Mouse (Mus musculus) forebrain, embryonic 16.5 days (tissue): Measurements from ENCODE around the gene Fam173a. TPM values are rescaled to one million over a fixed set of nuclear protein-coding genes. Genes with fewer than 3 reads are reported as not detected.

Experiments
- ATAC-seq: fragments of 200-750 bp; cut with Nextera tagmentation; 2 replicates; pipeline ENCODE4 v1.8.0; 2017; ENCODE audit warnings: mild to moderate bottlenecking, moderate library complexity
- H3K27ac ChIP-seq: fragments of 300-500 bp; sonication (generic); 2 replicates; pipeline ENCODE4 v1.5.1; 2014; ENCODE audit warnings: low read length, control low read depth
- H3K27me3 ChIP-seq: fragments of 300-500 bp; sonication (generic); replicated peaks from 2 replicates; pipeline ENCODE4 v1.6.1; 2014; ENCODE audit warnings: low read length; ENCODE audit not compliant: control insufficient read depth, insufficient read depth
- H3K36me3 ChIP-seq: fragments of 300-500 bp; sonication (generic); 2 replicates; pipeline ENCODE4 v1.6.1; 2014; ENCODE audit not compliant: control insufficient read depth, insufficient read depth
- H3K4me1 ChIP-seq: fragments of 300-500 bp; sonication (generic); replicated peaks from 2 replicates; pipeline ENCODE4 v1.6.1; 2014; ENCODE audit warnings: low read length; ENCODE audit not compliant: control insufficient read depth, insufficient read depth
- H3K4me2 ChIP-seq: fragments of 300-500 bp; sonication (generic); 2 replicates; pipeline ENCODE4 v1.6.1; 2014; ENCODE audit warnings: mild to moderate bottlenecking, low read length, control low read depth
- H3K4me3 ChIP-seq: fragments of 300-500 bp; sonication (generic); replicated peaks from 2 replicates; pipeline ENCODE4 v1.5.1; 2014; ENCODE audit warnings: mild to moderate bottlenecking, low read length, control low read depth
- H3K9ac ChIP-seq: fragments of 300-500 bp; sonication (generic); replicated peaks from 2 replicates; pipeline ENCODE4 v1.6.1; 2014; ENCODE audit warnings: low read depth, low read length, control low read depth
- H3K9me3 ChIP-seq: fragments of 300-500 bp; sonication (generic); 2 replicates; pipeline ENCODE4 v1.6.1; 2016; ENCODE audit warnings: low read length; ENCODE audit not compliant: control insufficient read depth
- WGBS: fragments of 180-500 bp; shearing (Covaris S2); extraction: QIAGEN DNeasy Blood & Tissue Kit; methylation state at CpG from one replicate; pipeline ENCODE4 v1.1.7; 2014; 5-methylcytosine and 5-hydroxymethylcytosine counted together
- polyA plus RNA-seq: library from polyadenylated mRNA; unstranded; fragments of >200 nt; fragmentation: Nextera tagmentation; extraction: Ambion mirVana; gene quantifications from 2 replicates; pipeline ENCODE4 v1.2.1, GENCODE M21; 2015

Gene Fam173a
- polyA plus RNA-seq: 70.7 and 76.5 TPM in 2 replicates

DNA sequence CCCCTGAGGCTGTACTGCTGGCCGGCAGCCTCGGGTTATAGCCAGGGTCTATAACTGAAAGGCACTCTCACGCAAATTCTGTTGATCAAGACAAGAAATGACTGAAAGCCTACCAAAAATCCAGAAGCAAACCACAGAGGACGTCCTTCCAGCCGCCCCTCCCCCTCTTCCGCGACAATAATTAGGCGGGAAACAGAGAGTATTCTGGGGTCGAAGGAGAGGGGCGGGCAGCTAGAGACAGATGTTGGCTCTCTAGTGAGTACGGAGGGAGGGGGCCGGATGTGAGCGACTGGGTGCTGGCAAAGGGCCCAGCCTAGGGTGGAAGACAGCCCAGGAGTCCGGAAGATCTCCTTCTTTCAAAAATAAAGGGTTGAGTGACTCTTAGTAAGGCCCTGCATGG, at the start of gene Fam173a:
TSS of gene Fam173a (minus strand) at position 287 of the 400 bp plus-strand sequence.
- WGBS: 0% methylated on average over 14 of the region's 14 CpGs
- peak; percentile 60 for ATAC-seq
- Histone ChIP-seq H3K9ac (peak within 1 kb of the TSS; percentile 87), H3K36me3 (no peaks in the 10 kb centered on the region), H3K27ac (peak within 1 kb of the TSS; percentile 95), H3K4me2 (peak within 1 kb of the TSS; percentile 73), H3K9me3 (no peaks in the 10 kb centered on the region), H3K27me3 (no peaks in the 10 kb centered on the region; the same call in 1 of the 2 replicates), H3K4me3 (peak within 1 kb of the TSS; percentile 80), H3K4me1 (peaks cover 49% of the 10 kb centered on the region)

DNA sequence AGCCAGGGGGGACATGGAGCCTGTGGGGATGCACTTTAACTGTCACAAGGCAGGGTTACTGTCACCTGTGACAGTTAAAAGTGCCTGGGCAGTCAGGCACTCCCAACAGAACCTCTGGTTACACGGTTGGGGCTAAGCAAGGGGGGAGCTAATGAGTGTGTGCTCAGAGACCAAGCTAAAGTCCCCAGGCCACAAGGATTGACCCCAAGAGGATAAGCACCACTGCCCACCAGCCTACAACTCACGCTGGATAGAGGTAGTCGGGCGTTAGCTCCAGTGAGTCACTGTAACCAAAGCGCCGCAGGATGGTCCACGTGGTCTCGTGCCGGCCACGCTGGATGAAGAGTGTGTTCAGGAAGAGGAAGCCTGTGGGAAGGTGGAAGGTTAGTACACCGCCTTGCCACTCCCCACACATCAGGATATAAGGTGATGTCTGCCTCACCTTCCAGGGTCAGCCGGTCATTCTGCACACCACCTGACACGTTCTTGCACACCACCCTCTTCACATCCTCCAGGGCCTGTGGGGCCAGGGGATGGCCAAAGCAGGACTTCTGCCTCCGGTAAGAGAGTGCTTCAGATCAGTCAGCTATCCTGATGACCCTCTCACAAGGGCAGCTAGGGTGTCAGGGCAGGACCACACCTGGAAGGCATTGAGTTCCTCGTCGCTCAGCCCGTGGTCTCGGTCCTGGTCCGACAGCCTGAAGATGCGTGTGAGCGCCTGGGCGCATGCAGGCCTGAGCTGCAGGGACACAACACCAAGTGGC, 48.6 kb upstream of the Fam173a start, which contains the start of gene Gm20683:
TSS of gene Gm20683 (minus strand) at position 647 of the 764 bp plus-strand sequence.
- H3K27me3 ChIP-seq: no peaks in the 10 kb centered on the region
- peaks cover 26% of the 10 kb centered on the region for H3K36me3 ChIP-seq
- 93% methylated on average over 22 of the region's 22 CpGs for WGBS
- peaks cover 34% of the 10 kb centered on the region for H3K4me1 ChIP-seq
- H3K4me2 ChIP-seq: no peak within 1 kb of the TSS
- H3K9ac ChIP-seq: no peak within 1 kb of the TSS
- H3K4me3 ChIP-seq: no peak within 1 kb of the TSS
- H3K9me3 ChIP-seq: no peaks in the 10 kb centered on the region
- ATAC-seq: no peak
- no peak within 1 kb of the TSS for H3K27ac ChIP-seq

DNA sequence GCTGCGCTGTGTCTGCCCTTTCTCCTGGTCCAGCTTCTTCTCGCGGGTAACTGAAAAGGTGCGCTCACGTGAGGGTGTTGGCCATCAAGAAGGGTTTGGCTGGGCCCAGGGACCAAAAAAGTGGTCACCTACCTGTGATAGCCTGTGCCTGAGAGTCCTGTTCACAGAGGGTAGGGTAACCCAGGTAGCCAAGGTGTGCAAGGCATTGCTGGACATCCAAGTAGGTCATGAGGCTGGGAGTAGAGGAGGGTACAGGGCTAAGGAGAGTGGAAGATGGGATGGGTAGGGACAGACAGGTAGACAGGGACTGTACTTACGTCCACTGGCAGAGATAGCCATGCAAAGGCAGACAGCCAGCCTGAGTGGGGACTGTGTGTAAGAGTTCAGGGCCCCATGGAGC, 47.8 kb upstream of the Fam173a start:
- no peaks in the 10 kb centered on the region for H3K27me3 ChIP-seq
- peaks cover 41% of the 10 kb centered on the region for H3K4me1 ChIP-seq
- WGBS: 91% methylated on average over 6 of the region's 6 CpGs
- no peak overlapping the region for H3K9ac ChIP-seq
- no peak overlapping the region for H3K4me3 ChIP-seq
- no peak for ATAC-seq
- no peaks in the 10 kb centered on the region for H3K9me3 ChIP-seq
- H3K4me2 ChIP-seq: no peak overlapping the region
- H3K36me3 ChIP-seq: peaks cover 26% of the 10 kb centered on the region
- no peak overlapping the region for H3K27ac ChIP-seq

DNA sequence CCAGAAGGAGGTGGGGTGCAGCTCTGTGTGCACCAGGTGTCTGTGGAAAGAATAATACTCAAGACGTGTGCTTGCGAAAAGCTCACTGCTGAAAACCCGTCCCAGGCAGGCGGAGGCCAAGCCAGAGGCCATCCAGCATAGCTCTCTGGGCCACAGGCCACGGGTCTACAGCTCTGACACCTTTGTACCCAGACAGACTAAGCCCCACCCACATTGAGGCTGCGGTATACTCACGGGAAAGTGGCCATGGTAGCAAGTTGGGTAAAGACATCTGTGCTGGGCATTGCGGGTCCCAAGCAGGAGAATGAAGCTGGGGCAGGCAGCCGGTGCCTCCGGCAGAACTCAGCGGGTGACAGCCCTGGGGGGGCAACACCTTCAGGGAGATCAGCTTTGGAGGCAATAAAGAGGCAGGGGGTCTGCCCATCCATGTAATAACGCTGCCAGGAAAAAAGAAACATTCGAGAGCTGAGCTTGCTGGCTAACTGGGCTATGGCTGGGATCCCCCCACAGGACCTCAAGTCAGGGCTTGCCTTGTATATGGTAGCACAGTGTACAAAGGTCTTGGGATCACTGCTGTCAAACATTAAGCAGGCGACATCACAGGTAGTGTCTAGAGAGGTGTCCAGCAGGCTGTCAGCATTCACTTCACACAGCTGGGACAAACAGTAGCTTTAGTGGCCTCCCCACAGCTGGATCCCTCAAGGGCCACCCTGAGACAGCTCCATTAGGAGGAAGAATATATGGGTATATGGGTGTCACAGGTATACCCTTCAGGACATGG, 46.9 kb upstream of the Fam173a start:
- no peak overlapping the region for H3K4me3 ChIP-seq

DNA sequence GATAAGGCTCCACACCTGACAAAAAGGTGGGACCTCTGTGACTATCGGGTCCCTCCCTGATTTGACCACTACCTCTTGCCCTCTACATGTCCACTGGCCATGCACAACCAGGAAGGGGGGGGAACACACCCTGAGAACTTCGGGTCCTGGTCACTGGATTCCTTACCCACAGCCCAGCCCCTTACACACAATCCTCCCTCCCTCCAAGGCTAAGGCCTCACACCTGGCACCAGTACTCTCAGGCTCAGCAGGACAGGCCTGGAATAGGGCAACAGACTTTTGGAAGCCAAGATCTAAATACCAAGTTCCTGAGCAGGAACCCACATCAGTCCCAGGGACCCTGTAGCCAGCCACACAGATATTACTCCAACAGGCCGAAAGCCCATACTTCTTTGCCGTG, 46.2 kb upstream of the Fam173a start:
- Histone ChIP-seq H3K4me3 (no peak overlapping the region), H3K4me2 (no peak overlapping the region), H3K36me3 (peaks cover 26% of the 10 kb centered on the region), H3K9me3 (no peaks in the 10 kb centered on the region), H3K27me3 (no peaks in the 10 kb centered on the region), H3K9ac (no peak overlapping the region), H3K4me1 (peaks cover 52% of the 10 kb centered on the region), H3K27ac (no peak overlapping the region)
- no peak for ATAC-seq
- 89% methylated on average over 4 of the region's 4 CpGs for WGBS

More for the DNA sequence above, 46.9 kb upstream of the Fam173a start:
- no peak for ATAC-seq
- 90% methylated on average over 14 of the region's 14 CpGs for WGBS
- H3K9ac ChIP-seq: no peak overlapping the region
- no peak overlapping the region for H3K4me2 ChIP-seq
- H3K27me3 ChIP-seq: no peaks in the 10 kb centered on the region
- peaks cover 26% of the 10 kb centered on the region for H3K36me3 ChIP-seq
- no peaks in the 10 kb centered on the region for H3K9me3 ChIP-seq
- H3K4me1 ChIP-seq: peaks cover 46% of the 10 kb centered on the region
- H3K27ac ChIP-seq: no peak overlapping the region

GRCm38 (mm10) chr17:25837533-25837932, 44.8 kb upstream of the Fam173a start:
- peak overlapping the region; percentile 54 for H3K4me2 ChIP-seq
- H3K27ac ChIP-seq: peak overlapping the region; percentile 67
- no peak overlapping the region for H3K4me3 ChIP-seq
- H3K36me3 ChIP-seq: peaks cover 26% of the 10 kb centered on the region
- H3K27me3 ChIP-seq: no peaks in the 10 kb centered on the region
- H3K9ac ChIP-seq: 0 out of 2 replicates have a peak overlapping the region, but pooled peaks have one; percentile 30
- no peaks in the 10 kb centered on the region for H3K9me3 ChIP-seq
- H3K4me1 ChIP-seq: peaks cover 47% of the 10 kb centered on the region
- ATAC-seq: no peak
- WGBS: 15% methylated on average over 3 of the region's 3 CpGs

DNA sequence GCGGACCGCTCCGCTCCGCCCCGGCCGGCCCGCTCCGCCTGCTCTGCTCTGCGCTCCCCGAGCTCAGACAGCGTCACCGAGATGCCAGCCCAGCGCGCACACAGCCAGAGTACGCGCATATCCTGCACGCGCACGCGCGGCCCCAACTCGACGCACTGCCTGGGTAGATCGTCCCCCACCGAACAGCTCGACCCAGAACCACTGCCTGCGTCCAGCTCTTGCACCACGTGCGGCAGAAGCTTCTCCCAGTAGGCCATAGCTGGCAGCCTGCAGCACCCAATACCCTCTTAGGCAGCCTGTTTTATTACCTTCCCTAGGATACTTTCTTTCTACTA, 44.3 kb upstream of the Fam173a start, which contains the start of gene Rhbdl1:
TSS of gene Rhbdl1 (minus strand) at position 220 of the 335 bp plus-strand sequence.
- Histone ChIP-seq H3K4me1 (peaks cover 49% of the 10 kb centered on the region), H3K9me3 (no peaks in the 10 kb centered on the region), H3K4me3 (peak within 1 kb of the TSS; percentile 54), H3K4me2 (peak within 1 kb of the TSS; percentile 54), H3K27me3 (no peaks in the 10 kb centered on the region), H3K9ac (peak within 1 kb of the TSS; percentile 80), H3K36me3 (peaks cover 26% of the 10 kb centered on the region), H3K27ac (peak within 1 kb of the TSS; percentile 67)
- peak; percentile 43 for ATAC-seq
- WGBS: 0% methylated on average over 28 of the region's 29 CpGs

DNA sequence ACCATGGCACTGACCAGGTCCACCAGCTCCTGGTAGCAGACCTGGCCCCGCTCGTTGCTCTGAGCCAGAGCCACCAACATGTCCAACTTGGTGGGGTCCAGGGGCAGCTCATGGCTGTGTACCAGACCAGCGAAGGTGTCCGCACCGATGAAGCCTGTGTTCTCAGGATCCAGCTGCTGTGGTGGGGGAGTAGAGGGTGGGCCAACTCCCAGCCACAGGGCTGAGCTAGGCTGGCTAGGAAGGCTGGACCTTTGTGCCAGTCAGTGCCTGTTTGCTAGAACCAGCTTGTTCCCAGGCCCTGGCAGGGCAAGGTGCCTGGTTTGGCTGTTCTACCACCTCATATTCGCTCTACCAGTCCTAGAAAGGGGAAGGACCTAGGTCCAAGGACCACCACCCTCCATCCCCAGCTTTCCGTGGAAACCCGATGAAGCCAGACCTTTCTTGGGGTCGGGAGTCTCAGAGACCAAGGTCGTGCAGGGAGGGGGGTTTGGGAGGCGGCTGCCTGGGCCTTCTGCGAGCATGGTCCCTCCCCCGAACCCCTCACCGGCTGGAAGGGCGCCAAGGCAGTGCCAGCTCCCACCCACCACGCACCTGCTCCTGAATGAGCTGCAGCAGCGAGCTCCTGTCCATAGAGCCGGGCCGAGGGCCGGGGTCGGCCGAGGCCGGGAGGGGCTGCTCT, 43.8 kb upstream of the Fam173a start:
- H3K9me3 ChIP-seq: no peaks in the 10 kb centered on the region
- no peak for ATAC-seq
- H3K27me3 ChIP-seq: no peaks in the 10 kb centered on the region
- H3K9ac ChIP-seq: peak overlapping the region; percentile 80
- WGBS: 21% methylated on average over 23 of the region's 23 CpGs
- peak overlapping the region; percentile 54 for H3K4me2 ChIP-seq
- H3K36me3 ChIP-seq: peaks cover 22% of the 10 kb centered on the region
- peaks cover 54% of the 10 kb centered on the region for H3K4me1 ChIP-seq
- peak overlapping the region; percentile 67 for H3K27ac ChIP-seq
- H3K4me3 ChIP-seq: peak overlapping the region; percentile 54

GRCm38 (mm10) chr17:25835816-25836215, 43.1 kb upstream of the Fam173a start:
- no peak for ATAC-seq
- H3K9me3 ChIP-seq: no peaks in the 10 kb centered on the region
- H3K27me3 ChIP-seq: no peaks in the 10 kb centered on the region
- no peak overlapping the region for H3K9ac ChIP-seq
- H3K4me2 ChIP-seq: no peak overlapping the region
- WGBS: 91% methylated on average over 16 of the region's 16 CpGs
- no peak overlapping the region for H3K4me3 ChIP-seq
- H3K27ac ChIP-seq: no peak overlapping the region
- H3K36me3 ChIP-seq: peaks cover 23% of the 10 kb centered on the region
- peaks cover 61% of the 10 kb centered on the region for H3K4me1 ChIP-seq
